16 mouse cellular contexts compared by ENCODE assay signal in the genomic region with DNA sequence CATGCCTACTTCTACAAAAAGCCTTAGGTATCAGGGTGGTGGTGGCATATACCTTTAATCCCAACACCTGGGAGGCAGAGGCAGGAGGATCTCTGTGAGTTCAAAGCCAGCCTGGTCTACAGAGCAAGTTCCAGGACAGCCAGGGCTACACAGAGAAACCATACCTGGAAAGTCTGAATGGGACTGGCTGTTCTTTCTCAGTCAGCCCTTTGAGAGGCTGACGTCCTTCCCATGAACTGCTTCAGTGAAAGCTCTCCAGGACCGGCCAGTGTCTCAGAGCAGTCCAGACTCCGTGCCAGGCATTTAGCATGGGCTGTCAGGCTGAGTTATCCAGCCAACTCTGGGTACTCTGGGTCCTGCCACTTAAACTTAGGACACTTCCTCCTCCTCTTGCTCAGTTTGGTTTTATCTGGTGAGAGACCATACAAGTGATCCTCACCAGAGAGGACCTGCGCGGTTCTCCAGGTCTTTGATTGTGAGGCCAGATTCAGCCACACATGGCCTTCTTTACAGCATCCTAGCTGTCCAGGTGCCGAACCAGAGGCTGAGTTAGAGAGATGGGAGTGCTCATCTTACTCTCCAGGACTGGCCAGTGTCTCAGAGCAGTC. TPM values are rescaled to one million over a fixed set of nuclear protein-coding genes. Genes with fewer than 3 reads are reported as not detected.
DNase-seq lines count a peak whose midpoint lies in the region; ATAC-seq and TF ChIP-seq lines count a peak whose summit lies in the region.
"Had no signal": no experiment of that assay in that cellular context is flagged by ENCODE, and none has a peak within 500 bp of the region (broad histone marks: within the 10 kb centered on the region; RNA-seq: fewer than 3 reads in every experiment).

No protein-coding gene starts in this region.

- no peak overlapping the region for H3K4me2 ChIP-seq in kidney, embryonic 16.5 days (replicated peaks; ENCODE audit: low read depth, low read length)
- H3K4me2 ChIP-seq in kidney, embryonic 14.5 days (replicated peaks; ENCODE audit: low read depth, low read length), result no peak overlapping the region
- no peak overlapping the region for H3K4me2 ChIP-seq in stomach, embryonic 16.5 days (ENCODE audit: low read depth, low read length)
- H3K4me2 ChIP-seq: midbrain, embryonic 13.5 days; neural tube, embryonic 13.5 days had no signal

- intact Hi-C loops in gastrocnemius, adult 2 months (cut with DNase I), result loop anchor here (5.0 kb wide), 1 partner anchor 752 kb away; a partner anchor contains a TSS

- no peak for DNase-seq in gastrocnemius, adult 2 months
- DNase-seq in gastrocnemius, postnatal 10 days, result no peak
- DNase-seq in testis, postnatal 10 days (ENCODE audit: low spot score), result no peak
- DNase-seq: cerebellum, adult 18-20 months; embryo, embryonic 11 days; layer of hippocampus, adult 9-11 months; retina, postnatal 1 day; thymus, postnatal 14 days had no signal

- H3K27me3 ChIP-seq in kidney, embryonic 16.5 days (ENCODE audit: insufficient read depth, low read length), result no peaks in the 10 kb centered on the region
- no peaks in the 10 kb centered on the region for H3K27me3 ChIP-seq in kidney, embryonic 14.5 days (ENCODE audit: control insufficient read depth, insufficient read depth, low read length)
- H3K27me3 ChIP-seq in testis, adult 2 months (ENCODE audit: control insufficient read depth, insufficient read depth, low read length), result no peaks in the 10 kb centered on the region
- no peaks in the 10 kb centered on the region for H3K27me3 ChIP-seq in stomach, embryonic 16.5 days (ENCODE audit: control insufficient read depth, insufficient read depth, low read length)
- H3K27me3 ChIP-seq: midbrain, embryonic 13.5 days had no signal

- no peak for TF ChIP-seq POLR2A in testis, adult 2 months (IDR thresholded peaks at IDR 0.05; ENCODE audit: control insufficient read depth, low read depth, low read length)

- TF ChIP-seq CTCF in gastrocnemius, adult 2 months (IDR thresholded peaks at IDR 0.05), result no peak
- no peak for TF ChIP-seq CTCF in testis, adult 2 months (IDR thresholded peaks at IDR 0.05; ENCODE audit: control insufficient read depth, insufficient read depth, insufficient replicate concordance, low read depth, low read length)

- 79% methylated on average over 6 of the region's 6 CpGs for WGBS in kidney, embryonic 16.5 days
- WGBS in kidney, embryonic 14.5 days, result 82% methylated on average over 6 of the region's 6 CpGs
- WGBS in stomach, embryonic 16.5 days, result 79% methylated on average over 6 of the region's 6 CpGs

- H3K9ac ChIP-seq in kidney, embryonic 16.5 days (replicated peaks; ENCODE audit: low read length), result no peak overlapping the region
- H3K9ac ChIP-seq in kidney, embryonic 14.5 days (ENCODE audit: low read depth, low read length), result no peak overlapping the region
- no peak overlapping the region for H3K9ac ChIP-seq in stomach, embryonic 16.5 days (ENCODE audit: low read length)
- H3K9ac ChIP-seq: midbrain, embryonic 13.5 days; neural tube, embryonic 13.5 days had no signal

- H3K4me3 ChIP-seq in gastrocnemius, adult 2 months, result no peak overlapping the region
- H3K4me3 ChIP-seq in kidney, embryonic 16.5 days (ENCODE audit: low read length), result no peak overlapping the region
- no peak overlapping the region for H3K4me3 ChIP-seq in kidney, embryonic 14.5 days (ENCODE audit: low read length)
- H3K4me3 ChIP-seq in testis, adult 2 months (ENCODE audit: control insufficient read depth, low read depth, low read length), result no peak overlapping the region
- H3K4me3 ChIP-seq in stomach, embryonic 16.5 days (replicated peaks; ENCODE audit: low read length), result no peak overlapping the region
- H3K4me3 ChIP-seq: midbrain, embryonic 13.5 days; neural tube, embryonic 13.5 days had no signal

- ATAC-seq in kidney, embryonic 16.5 days (ENCODE audit: low FRiP score, low TSS enrichment), result no peak
- ATAC-seq in kidney, embryonic 14.5 days (ENCODE audit: low FRiP score, low TSS enrichment), result no peak
- no peak for ATAC-seq in stomach, embryonic 16.5 days (ENCODE audit: insufficient read depth, low FRiP score)
- ATAC-seq in erythroid progenitor cell, adult 5-6 weeks (replicated peaks; ENCODE audit: low FRiP score, poor library complexity, severe bottlenecking), result no peak
- ATAC-seq: midbrain, embryonic 13.5 days had no signal

- no peaks in the 10 kb centered on the region for H3K9me3 ChIP-seq in kidney, embryonic 16.5 days (ENCODE audit: low read length)
- no peaks in the 10 kb centered on the region for H3K9me3 ChIP-seq in kidney, embryonic 14.5 days (ENCODE audit: control insufficient read depth, low read length)
- H3K9me3 ChIP-seq in stomach, embryonic 16.5 days (replicated peaks; ENCODE audit: control insufficient read depth, low read length), result no peaks in the 10 kb centered on the region
- H3K9me3 ChIP-seq: midbrain, embryonic 13.5 days; neural tube, embryonic 13.5 days had no signal

- H3K4me1 ChIP-seq in kidney, embryonic 16.5 days (ENCODE audit: insufficient read depth, low read length), result peaks cover 38% of the 10 kb centered on the region
- H3K4me1 ChIP-seq in kidney, embryonic 14.5 days (ENCODE audit: control insufficient read depth, insufficient read depth, low read length), result peaks cover 14% of the 10 kb centered on the region
- peaks cover 7% of the 10 kb centered on the region for H3K4me1 ChIP-seq in testis, adult 2 months (ENCODE audit: control insufficient read depth, insufficient read depth, low read length)
- peaks cover 25% of the 10 kb centered on the region; the same call in 1 of the 2 replicates for H3K4me1 ChIP-seq in stomach, embryonic 16.5 days (ENCODE audit: control insufficient read depth, insufficient read depth, low read length)

- no peaks in the 10 kb centered on the region for H3K36me3 ChIP-seq in kidney, embryonic 16.5 days (ENCODE audit: insufficient read depth, low read length)
- H3K36me3 ChIP-seq in kidney, embryonic 14.5 days (ENCODE audit: control insufficient read depth, insufficient read depth, low read length), result no peaks in the 10 kb centered on the region
- no peaks in the 10 kb centered on the region for H3K36me3 ChIP-seq in testis, adult 2 months (ENCODE audit: control insufficient read depth, insufficient read depth, low read length)
- no peaks in the 10 kb centered on the region for H3K36me3 ChIP-seq in stomach, embryonic 16.5 days (ENCODE audit: control insufficient read depth, insufficient read depth, low read length)
- H3K36me3 ChIP-seq: midbrain, embryonic 13.5 days; neural tube, embryonic 13.5 days had no signal

- peak overlapping the region; percentile 78 for H3K27ac ChIP-seq in gastrocnemius, adult 2 months
- peak overlapping the region; percentile 54 for H3K27ac ChIP-seq in kidney, embryonic 16.5 days (ENCODE audit: low read length)
- H3K27ac ChIP-seq in kidney, embryonic 14.5 days (ENCODE audit: low read depth, low read length), result no peak overlapping the region; the same call in 1 of the 2 replicates
- peak overlapping the region; percentile 76 for H3K27ac ChIP-seq in testis, adult 2 months (ENCODE audit: control insufficient read depth, insufficient read depth, low read depth, low read length)
- peak overlapping the region; percentile 38; the same call in 1 of the 2 replicates for H3K27ac ChIP-seq in stomach, embryonic 16.5 days (ENCODE audit: low read length)
- H3K27ac ChIP-seq: midbrain, embryonic 13.5 days; neural tube, embryonic 13.5 days had no signal

RNA-seq across cellular contexts. Expression of a gene that starts 27.1 kb away (rescaled TPM):
- total RNA-seq in gastrocnemius, adult 2 months (2021), result under 1 TPM; 0.20 to 0.36 TPM
- total RNA-seq in gastrocnemius, postnatal 10 days (2021), result under 1 TPM; 0.54 to 0.77 TPM
- 23.2 and 23.9 TPM in 2 replicates for polyA plus RNA-seq in kidney, embryonic 16.5 days (2015; fragmentation: Nextera tagmentation; extraction: Ambion mirVana)
- 25.8 and 28.2 TPM in 2 replicates for polyA plus RNA-seq in kidney, embryonic 14.5 days (2014; fragmentation: Nextera tagmentation; extraction: Ambion mirVana)
- polyA plus RNA-seq in testis, adult 2 months (2012; rRNA removed), result 8.5 and 10.4 TPM in 2 replicates
- polyA plus RNA-seq in stomach, embryonic 16.5 days (2015; fragmentation: Nextera tagmentation; extraction: Ambion mirVana), result 9.4 and 9.5 TPM in 2 replicates
- total RNA-seq in erythroid progenitor cell, adult 5-6 weeks (2015; ENCODE audit: low replicate concordance), result not detected in 2 replicates
- not detected in 2 replicates for total RNA-seq in erythroid progenitor cell, adult 5-6 weeks (2017; ENCODE audit: low replicate concordance)
- total RNA-seq: left cerebral cortex, postnatal 25 days had no signal

RNA-seq across cellular contexts. Expression of a gene that starts 36.0 kb away (rescaled TPM):
- 10 to 100 TPM; 23.7 to 32.4 TPM for total RNA-seq in gastrocnemius, adult 2 months (2021)
- 10 to 100 TPM; 24.4 to 27.2 TPM for total RNA-seq in gastrocnemius, postnatal 10 days (2021)
- polyA plus RNA-seq in kidney, embryonic 16.5 days (2015; fragmentation: Nextera tagmentation; extraction: Ambion mirVana), result 78.2 and 87.0 TPM in 2 replicates
- 71.8 and 76.5 TPM in 2 replicates for polyA plus RNA-seq in kidney, embryonic 14.5 days (2014; fragmentation: Nextera tagmentation; extraction: Ambion mirVana)
- polyA plus RNA-seq in testis, adult 2 months (2012; rRNA removed), result 16.4 and 17.5 TPM in 2 replicates
- polyA plus RNA-seq in stomach, embryonic 16.5 days (2015; fragmentation: Nextera tagmentation; extraction: Ambion mirVana), result 66.9 and 67.0 TPM in 2 replicates
- 1.4 TPM in 1 of 2 replicates, not detected in the other for total RNA-seq in erythroid progenitor cell, adult 5-6 weeks (2015; ENCODE audit: low replicate concordance)
- 5.8 and 11.4 TPM in 2 replicates for total RNA-seq in erythroid progenitor cell, adult 5-6 weeks (2017; ENCODE audit: low replicate concordance)

RNA-seq across cellular contexts. Expression of a gene that starts 49.8 kb away (rescaled TPM):
- total RNA-seq in gastrocnemius, adult 2 months (2021), result 1 to 10 TPM; 1.6 to 2.5 TPM
- 1 to 10 TPM in 1 of 2 experiments, under 1 TPM in 1; 0.66 to 1.4 TPM for total RNA-seq in gastrocnemius, postnatal 10 days (2021)
- 1.7 and 2.3 TPM in 2 replicates for polyA plus RNA-seq in kidney, embryonic 16.5 days (2015; fragmentation: Nextera tagmentation; extraction: Ambion mirVana)
- polyA plus RNA-seq in kidney, embryonic 14.5 days (2014; fragmentation: Nextera tagmentation; extraction: Ambion mirVana), result 2.4 and 3.6 TPM in 2 replicates
- polyA plus RNA-seq in testis, adult 2 months (2012; rRNA removed), result 0.32 and 0.42 TPM in 2 replicates
- 37.4 and 64.5 TPM in 2 replicates for polyA plus RNA-seq in stomach, embryonic 16.5 days (2015; fragmentation: Nextera tagmentation; extraction: Ambion mirVana)
- total RNA-seq in erythroid progenitor cell, adult 5-6 weeks (2015; ENCODE audit: low replicate concordance), result 0.42 and 4.7 TPM in 2 replicates
- 0.90 and 2.5 TPM in 2 replicates for total RNA-seq in erythroid progenitor cell, adult 5-6 weeks (2017; ENCODE audit: low replicate concordance)
